Mouse (Mus musculus) frontal cortex, postnatal 36 days (tissue): Measurements from ENCODE around the gene Rrp1.
"Not testable (repeated sequence)": the region's sequence is repeated elsewhere in the genome, so short reads cannot be mapped to it uniquely, and the experiment has no call there.

Experiments used
- DNase-seq, 2 experiments: peaks; one replicate each; pipeline ENCODE4 v3.0.0; 2022; ENCODE audit warnings: low spot score in 2 of 2

Rrp1 gene

DNA sequence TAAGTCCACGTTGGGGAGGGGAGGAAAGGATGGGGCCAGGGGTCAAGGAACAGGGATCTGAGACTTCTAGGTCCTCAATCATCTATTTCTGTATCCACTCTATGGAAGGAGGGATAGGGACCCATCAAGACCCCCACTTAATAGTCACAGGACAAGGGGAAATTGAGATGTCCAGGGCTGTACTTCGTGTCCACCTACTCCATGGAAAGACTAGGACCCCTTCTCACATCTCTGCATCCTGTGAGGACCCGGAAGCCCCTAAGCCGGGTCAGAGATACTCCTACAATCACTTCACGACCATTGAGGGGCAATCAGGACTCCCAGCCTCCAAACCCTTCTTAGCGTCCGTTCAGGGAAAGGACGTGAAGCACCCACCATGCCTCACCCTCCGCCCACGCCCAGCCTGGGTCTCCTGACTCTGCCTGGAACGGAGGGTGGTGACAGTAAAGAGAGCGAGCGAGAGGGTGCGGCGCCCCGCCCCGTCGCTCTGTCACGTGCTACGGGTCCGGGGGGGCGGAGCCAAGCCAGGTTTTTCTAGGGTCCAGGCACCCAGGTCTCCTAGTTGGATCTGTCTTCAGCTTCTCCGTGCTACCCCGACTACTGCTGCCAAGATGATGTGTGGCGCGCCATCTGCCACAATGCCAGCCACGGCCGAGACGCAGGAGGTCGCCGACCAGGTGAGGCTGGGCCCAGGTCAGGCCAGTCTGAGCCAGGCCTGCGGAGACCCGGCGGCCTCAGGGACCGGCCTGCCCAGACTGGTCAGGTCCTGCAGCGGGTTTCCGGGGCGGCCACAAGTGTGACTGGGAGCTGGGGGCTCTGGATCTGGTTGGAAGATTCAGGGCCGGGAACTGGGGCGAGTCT lies 12.6 kb upstream of the Rrp1 start, which contains the start of gene Cstb:
Cstb (plus strand) TSS at position 489 of the 861 bp plus-strand sequence.
- peak; percentile 83 to 85 for DNase-seq

DNA sequence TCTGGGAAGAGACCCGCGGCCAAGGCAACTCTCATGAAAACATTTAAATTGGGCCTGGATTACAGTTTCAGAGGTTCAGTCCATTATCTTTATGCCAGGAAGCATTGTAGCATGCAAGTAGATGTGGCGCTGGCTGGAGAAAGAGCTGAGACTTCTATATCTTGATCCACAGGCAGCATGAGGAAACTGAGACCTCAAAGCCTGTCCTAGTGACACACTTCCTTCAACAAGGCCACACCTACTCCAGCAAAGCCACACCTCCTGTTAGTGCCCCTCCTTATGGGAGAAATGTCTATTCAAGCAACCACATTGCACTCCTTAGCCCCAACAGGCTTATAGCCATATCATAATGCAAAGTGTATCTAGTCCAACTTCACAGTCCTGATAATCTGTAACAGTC lies 9.8 kb upstream of the Rrp1 start:
- no peak for DNase-seq

DNA sequence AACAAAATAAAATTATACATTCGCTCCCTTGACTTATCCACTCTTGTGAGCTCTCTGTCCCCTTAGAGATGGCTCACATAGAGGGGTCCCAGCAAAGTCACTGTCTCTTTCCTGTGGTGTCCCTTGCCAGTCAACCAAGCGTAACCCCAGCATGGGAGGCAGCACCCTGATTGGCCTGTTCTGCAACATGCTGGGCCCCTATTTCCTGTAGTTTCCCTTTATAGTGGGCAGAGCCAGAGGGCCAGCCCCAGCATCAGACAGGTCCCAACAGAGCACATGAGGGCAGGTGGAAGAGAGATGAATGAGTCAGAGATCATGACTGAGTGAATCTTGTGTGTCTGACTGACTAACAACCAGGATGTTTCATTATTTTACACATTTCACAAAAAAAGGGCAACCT lies 8.1 kb upstream of the Rrp1 start:
- no peak for DNase-seq

DNA sequence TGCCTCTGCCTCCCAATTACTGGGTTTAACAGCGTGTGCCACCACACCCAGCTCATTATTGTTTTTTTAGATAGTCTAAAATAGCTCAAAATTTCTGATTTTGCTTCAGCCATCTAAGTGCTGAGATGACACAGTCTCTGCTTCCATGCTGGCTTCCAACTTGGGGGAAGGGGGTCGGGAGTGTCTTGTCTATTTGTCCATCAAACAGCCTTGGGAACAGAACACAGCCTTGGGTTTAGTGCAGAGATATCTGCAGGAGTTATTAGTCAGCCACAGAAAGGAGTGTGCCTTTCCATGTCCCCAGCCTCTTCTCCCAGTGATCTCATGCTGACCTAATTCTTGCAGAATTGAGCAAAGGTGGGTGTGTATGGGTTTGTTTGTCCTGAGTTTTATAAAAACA lies 5.9 kb upstream of the Rrp1 start:
- DNase-seq, result no peak

DNA sequence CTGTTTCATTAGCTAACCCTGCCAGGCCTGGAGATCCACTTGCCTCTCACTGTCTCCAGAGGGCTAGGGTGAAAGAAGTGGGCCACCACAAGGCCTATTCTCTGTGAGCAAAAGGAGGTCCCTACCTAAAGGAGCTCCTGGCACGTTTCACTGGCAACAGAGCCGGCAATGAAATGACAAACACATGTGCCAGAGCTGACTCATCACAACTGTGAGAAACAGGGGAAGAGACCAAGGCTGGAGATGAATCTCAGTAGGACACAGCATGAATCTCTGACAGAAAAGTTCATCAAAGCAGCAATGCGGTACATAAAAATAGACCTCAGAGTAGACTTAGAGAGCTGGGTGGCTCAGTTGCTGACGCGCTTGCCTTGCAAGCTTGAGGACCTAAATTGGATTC lies 5.0 kb upstream of the Rrp1 start:
- peak; percentile 47 to 51 for DNase-seq

DNA sequence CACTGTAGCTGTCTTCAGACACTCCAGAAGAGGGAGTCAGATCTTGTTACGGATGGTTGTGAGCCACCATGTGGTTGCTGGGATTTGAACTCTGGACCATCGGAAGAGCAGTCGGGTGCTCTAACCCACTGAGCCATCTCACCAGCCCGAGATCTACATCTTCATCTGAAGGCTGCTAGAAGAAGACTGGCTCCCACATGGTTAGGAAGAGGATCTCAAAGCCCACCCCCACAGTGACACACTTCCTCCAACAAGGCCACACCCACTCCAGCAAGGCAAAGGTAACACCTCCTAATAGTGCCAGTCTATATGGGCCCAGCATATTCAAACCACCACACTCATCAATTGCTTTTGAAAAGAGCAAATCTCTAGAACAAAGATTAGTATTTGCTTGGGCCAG lies 2.1 kb upstream of the Rrp1 start:
- not testable (repeated sequence) for DNase-seq

DNA sequence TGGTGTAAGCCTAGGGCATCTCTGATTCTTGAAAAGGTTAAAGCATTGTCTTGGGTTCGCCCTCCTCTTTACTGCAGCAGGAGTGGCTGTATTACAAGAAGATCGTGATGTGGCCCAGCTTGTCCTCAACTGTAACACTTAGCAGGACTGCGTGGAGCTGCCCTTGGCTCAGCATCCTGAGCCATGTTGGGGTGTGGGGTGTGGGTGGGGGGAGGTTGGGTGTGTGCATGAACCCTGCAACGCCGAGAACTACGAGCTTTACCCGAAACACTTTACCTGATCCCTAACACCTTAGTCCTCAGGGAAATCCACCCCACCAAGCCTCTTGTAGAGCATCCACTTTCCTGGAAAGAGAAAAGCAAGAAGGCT lies 293 bp upstream of the Rrp1 start:
- DNase-seq, result no peak

DNA sequence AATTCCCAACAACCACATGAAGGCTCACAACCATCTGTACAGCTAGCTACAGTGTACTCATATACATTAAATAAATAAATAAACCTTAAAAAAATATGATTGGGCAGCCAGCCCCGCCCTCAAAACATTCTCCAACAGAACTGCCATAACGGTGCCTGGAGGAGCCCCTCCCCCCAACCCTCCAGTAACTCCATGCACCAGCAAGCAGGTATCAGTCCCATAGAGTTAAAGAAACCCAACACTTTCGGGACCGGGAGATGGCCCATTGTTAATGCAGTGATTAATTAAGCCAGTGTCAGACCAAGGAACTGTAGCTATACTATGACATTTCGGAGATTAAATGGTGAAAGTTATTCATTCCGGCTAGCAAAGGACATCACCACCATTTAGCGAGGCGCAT lies 992 bp downstream of the Rrp1 start:
- DNase-seq, result no peak

DNA sequence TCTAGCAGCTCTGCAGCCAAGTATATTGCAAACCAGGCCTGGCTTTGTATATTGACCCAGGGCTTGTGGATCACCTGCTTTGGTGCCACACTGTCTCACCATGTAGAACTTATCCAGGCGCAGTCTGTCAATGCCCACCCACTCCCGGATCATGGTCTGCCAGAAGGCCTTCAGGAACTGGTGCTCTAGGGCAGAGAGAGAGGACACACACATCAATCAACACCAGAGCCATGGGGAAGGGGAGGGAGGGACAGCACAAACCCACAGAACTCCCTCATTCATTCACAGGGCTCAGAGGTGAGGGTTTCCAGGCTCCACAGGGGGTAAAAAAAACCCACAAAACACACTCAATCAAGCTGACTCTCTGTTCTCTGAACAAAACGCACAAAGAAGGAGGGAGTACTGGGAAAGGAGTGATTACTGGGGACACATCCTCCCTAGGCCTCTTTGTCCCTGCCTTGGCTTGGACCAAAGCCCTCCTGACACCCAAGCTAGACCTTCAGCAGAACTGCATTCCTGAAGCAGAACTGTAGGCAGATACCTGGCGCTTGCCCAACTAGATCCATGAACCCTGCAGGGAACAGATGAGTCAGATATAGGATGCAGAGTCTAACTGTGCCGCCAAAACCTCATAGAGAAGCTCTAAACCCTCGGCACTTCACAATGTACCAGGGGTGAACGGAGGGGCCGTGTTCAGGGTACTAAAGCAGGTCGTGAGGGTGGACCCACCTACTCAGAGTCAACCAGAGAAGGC lies 3.6 kb downstream of the Rrp1 start:
- DNase-seq, result no peak

DNA sequence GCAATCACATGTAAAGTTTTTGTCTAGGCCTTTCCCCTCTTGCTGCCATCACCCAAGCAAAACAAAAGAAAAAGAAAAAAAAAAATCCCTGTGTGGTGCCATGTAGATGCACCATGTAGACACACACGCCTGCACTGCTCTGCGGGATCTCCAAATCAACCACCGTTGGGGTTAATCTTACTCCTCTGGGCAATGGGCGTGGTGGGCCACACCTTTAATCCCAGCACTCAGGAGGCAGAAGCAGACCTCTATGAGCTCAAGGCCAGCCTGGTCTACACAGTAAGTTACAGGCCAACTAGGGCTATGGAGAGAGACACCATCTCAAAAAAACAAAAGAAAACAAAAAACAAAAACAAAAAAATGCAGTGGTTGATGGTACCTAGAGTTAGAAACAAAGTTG lies 5.7 kb downstream of the Rrp1 start:
- no peak for DNase-seq

DNA sequence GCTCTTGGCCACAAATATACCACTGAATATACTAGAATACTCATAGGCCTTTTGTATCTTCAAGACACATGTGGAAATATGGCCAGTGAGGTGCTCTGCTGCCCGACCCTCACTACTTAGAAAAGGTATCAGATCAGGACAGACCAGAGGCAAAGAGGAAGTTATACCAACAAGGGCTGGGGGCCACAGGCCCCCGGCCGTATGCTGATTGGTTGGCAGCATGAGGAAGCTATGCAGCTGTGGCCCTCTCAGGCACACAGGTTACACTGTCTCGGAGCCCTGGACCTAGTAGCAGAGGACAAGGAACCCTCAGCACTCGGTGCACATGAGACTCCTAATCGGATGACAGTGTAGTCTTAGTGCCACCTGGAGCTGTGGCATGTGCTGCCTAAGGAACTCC lies 6.7 kb downstream of the Rrp1 start:
- DNase-seq, result no peak

DNA sequence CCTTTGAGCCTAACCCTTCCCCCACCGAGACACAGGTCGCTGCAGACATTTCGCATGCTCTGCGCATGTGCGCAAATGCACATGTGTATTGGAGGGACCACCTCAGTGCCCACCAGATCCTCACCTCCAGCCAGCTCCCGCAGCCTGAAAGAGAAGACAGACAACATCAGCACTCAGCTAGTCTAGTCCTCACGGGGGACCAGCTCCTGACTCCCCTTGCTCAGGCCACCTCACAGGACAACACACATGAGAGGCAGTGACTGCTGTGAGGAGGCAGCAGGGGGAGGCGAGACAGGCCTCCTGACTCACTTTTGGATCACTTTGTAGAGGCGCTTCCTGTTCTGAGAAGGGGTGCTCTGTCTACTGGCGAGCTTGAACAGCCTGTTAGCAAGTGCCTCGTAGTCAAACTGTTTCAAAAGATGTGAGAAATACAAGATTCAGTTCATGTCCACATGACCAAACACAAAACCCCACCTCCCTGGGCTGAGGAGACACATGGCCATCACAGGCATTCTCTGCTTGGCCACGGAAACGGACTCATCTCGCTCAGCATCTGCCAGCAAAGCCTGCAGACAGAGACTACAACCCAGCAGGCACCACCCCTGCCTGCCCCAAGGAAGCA lies 10.4 kb downstream of the Rrp1 start:
- no peak for DNase-seq

DNA sequence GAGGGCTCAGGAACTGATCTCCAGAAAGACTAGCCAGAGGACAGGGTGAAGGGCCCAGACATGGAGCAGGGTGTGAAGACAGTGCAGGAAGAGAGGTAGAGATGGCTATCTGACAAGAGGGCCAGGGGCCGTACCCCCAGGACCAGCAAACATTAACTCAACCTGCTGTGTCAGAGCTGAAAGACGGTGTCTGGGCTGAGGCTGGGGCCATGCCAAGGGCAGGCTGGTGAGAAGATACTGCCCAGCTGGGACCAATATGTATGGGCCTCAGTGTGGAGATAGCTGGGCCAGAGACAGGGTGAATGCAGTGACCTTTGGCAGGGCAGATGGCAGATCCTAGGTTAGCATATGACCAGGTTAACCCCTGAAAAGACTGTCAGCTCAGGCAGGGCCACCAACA lies 11.7 kb downstream of the Rrp1 start:
- no peak for DNase-seq

DNA sequence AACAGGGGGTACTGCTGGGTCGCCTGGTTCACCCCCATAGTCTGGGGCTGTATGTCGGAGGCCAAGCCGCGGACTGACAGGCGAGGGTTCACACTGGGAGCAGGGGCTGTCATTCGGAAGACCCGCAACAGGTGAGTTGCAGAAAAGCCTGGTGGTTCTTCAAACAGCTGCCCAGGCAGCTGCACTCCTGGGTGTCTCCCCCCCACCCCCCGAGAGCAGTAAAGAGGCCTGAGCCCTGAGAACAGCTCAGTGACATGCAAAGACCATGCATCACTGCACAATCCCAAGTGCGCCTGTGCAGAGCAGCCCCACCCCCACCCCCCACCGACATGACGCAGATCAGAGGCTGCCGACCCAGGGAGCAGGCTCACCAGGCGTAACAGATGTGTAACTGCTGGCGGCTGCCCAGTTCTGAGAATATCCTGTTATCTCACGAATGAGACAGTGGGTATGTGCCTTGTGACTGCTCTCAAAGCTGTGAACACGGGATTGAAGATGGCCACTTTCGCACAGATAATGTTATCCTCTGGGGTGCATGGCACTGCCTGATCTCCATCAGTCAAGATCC lies 13.7 kb downstream of the Rrp1 start:
- DNase-seq, result no peak

DNA sequence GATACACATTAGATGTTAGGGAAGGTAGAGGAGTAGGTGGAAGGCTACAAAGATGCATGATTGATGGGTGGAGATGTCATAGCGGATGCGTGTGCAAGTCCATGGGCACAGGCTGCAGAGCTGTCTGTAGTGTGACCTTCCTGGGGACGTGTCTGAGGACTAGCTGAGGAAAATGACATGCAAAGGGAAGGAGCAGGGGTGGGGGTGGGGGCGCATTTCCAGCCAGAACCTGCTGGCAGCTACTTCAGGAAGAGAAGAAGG lies 16.3 kb downstream of the Rrp1 start:
- DNase-seq, result no peak

DNA sequence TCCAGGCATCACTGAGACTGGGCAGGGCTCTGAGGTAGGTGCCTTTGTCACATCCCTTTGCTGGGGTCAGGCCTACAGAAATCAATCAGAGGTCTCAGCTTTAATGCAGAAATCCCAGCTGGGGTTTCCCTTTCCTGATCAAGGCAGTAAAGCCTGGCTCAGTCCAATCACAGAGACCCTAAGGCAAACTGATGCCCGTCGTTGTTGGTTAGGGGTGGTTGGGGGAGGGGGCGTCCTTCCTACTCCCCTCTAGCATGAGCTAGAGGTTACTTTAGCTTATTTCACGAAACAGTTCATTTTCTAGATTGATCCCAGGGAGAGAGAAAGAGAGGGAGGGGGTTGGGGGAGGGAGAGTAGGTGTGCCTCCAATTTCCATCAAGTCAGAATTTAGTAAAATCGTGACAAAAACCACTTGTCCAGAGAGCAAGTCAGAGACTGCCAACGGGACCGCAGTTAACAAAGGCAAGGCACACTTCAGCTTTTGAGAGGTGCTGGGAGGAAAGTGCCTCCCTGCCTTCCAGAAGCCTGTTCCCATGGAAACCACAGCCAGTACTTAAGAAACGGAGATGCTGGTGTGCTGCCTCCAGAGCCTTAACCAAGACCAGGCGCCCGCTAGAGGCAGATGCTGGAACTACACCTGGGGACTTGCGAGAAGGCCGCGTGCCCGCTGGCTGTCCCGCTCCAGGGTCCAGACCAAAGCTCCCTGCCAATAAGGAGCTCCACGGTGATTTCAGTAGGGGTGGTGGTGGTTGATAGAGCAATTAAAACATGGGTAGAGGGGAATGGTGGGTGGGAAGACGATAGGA lies 16.8 kb downstream of the Rrp1 start:
- peak; percentile 98 for DNase-seq

DNA sequence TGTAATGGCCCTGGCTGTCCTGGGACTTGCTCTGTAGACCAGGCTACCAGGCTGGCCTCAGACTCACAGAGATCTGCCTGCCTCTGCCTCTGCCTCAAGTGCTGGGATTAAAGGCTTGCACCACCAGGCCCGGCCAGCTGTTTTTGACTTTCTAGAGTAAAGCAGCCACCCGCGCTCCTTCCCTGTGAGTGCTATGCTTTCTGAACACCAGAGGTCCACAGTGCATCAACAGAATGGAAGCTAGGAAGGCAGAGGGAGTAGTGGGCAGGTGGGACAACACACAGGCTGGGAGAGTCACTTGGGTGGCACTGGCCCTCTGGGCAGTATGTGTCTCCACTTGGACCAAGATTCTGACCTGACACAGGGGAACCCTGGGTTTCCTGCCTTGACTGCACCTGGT lies 17.5 kb downstream of the Rrp1 start:
- DNase-seq, result no peak

DNA sequence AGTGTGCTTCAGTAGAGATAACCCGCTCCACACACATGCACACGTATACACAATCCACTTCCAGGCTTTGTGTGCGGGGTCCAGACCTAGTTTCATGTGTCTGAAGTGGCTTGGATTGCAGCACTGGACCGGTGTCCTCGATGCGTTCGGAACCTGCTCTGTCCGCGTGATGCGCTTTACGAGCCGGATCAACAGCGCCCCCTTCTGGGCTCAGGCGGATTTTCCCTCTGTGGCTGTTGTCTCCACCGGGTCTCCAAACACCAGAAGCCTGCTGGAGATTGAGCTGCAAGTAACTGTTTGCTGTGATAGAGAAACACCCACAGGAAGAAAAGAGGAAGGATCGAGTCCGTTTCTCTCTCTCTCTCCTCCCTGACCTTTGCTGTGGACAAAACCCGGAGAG lies 20.8 kb downstream of the Rrp1 start:
- peak; percentile 73 to 91 for DNase-seq

DNA sequence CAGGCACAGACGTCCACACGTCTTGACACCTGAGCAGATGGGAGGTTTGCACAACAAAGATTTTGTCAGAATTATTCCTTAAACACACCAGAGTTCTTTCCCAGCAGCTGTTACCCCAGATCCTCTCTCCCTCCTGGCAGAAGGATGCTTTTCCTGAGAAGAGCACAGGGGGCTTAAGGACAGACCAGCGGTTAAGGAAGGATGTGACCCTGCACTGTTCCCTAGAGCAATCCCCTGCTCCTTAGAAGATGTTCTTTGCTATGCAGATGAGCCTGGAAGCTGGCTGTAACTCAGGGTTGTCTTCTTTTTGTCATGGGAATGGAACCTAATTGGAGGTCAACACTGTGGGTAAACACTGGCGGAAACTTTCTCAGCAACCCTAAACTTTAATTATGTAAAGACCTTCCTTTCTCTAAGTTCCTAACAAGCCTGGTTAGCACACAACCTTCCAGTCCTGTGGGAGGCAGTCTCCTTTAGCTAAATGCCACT lies 21.8 kb downstream of the Rrp1 start:
- DNase-seq, result no peak

DNA sequence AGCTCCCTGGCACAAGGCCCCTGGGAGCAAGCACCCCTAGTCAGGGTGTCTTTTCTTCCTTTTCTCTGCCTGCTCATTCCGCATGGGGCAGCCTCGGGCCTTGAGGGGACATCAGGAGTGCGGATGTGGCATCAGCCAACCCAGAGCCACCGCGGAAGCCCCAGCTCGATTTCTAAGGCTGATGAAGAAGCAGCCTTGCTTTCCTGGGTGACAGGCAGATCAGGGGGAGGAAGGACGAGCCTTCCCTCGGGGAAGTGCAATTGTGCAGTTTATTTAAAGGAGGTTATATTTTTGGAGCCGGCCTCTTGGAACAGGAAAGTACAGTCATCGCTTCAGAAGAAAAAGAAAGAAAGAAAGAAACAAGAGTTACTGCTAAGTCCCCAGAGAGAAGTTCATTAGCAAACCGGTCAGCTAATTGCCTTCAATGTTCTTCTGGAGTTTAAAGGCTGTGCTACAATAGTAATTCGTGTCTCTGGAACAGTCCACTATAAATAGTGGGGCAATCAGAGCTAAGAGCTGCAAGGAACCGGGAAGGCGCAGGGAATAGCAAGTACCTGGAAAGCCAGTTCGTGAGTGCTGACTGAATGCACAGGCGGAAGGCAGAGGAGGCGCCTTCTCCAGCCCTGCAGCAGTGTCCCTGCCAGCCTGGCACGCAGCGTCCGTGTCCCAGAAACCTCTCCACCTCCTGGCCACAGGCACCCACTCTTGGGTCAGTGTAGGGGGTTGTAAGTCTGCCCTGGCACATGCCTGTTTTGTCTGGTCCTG lies 24.4 kb downstream of the Rrp1 start:
- DNase-seq, result peak; percentile 72 to 80

DNA sequence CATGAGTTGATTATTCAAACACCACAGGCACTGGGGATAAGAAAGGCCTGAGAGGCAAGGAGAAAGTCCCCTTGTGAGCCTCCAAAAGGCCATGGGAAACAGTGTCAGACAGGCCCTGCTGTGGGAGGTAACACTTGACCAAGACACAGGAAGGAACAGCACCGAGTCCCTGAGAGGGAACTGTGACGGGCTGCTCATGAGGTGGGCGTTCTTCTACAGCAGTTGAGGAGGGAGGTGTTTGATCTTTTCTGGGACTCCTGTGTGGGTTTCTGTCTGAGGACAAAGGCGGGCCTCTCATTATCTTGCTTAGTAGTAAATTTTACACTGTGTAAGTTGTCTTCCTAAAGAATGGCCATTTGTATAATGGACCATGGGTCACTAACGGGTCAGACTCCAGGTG lies 27.3 kb downstream of the Rrp1 start:
- DNase-seq, result peak; percentile 36 to 63
